Mouse (Mus musculus) forebrain, embryonic 12.5 days (tissue): ENCODE measurements around the gene Tbc1d1. TPM values are rescaled to one million over a fixed set of nuclear protein-coding genes. Genes with fewer than 3 reads are reported as not detected.

Source experiments
- ATAC-seq: fragments of 200-750 bp; cut with Nextera tagmentation; 2 replicates; pipeline ENCODE4 v1.8.0; 2017; ENCODE audit warnings: moderate TSS enrichment; ENCODE audit not compliant: low FRiP score
- H3K27ac ChIP-seq: fragments of 300-500 bp; sonication (generic); 2 replicates; pipeline ENCODE4 v1.5.1; 2016; ENCODE audit warnings: mild to moderate bottlenecking
- H3K27me3 ChIP-seq: fragments of 300-500 bp; sonication (generic); 2 replicates; pipeline ENCODE4 v1.6.1; 2016; ENCODE audit warnings: mild to moderate bottlenecking
- H3K36me3 ChIP-seq: fragments of 300-500 bp; sonication (generic); replicated peaks from 2 replicates; pipeline ENCODE4 v1.6.1; 2016; ENCODE audit warnings: mild to moderate bottlenecking
- H3K4me1 ChIP-seq: fragments of 300-500 bp; sonication (generic); 2 replicates; pipeline ENCODE4 v1.6.1; 2016
- H3K4me2 ChIP-seq: fragments of 300-500 bp; sonication (generic); 2 replicates; pipeline ENCODE4 v1.6.1; 2016; ENCODE audit warnings: mild to moderate bottlenecking, moderate library complexity
- H3K4me3 ChIP-seq: fragments of 300-500 bp; sonication (generic); replicated peaks from 2 replicates; pipeline ENCODE4 v1.5.1; 2016; ENCODE audit warnings: mild to moderate bottlenecking
- H3K9ac ChIP-seq: fragments of 300-500 bp; sonication (generic); 2 replicates; pipeline ENCODE4 v1.6.1; 2016; ENCODE audit warnings: mild to moderate bottlenecking
- H3K9me3 ChIP-seq: fragments of 300-500 bp; sonication (generic); 2 replicates; pipeline ENCODE4 v1.6.1; 2016
- WGBS: fragments of 180-500 bp; shearing (Covaris S2); methylation state at CpG from one replicate; pipeline ENCODE4 v1.1.7; 2016; 5-methylcytosine and 5-hydroxymethylcytosine counted together
- polyA plus RNA-seq: library from polyadenylated mRNA; unstranded; fragments of >200 nt; fragmentation: Nextera tagmentation; extraction: Ambion mirVana; gene quantifications from 2 replicates; pipeline ENCODE4 v1.2.1, GENCODE M21; 2016

Tbc1d1 gene
- polyA plus RNA-seq, 1 experiment from 2014 or later, result 25.3 TPM

- Histone ChIP-seq H3K4me1 (peaks cover 24% of the 10 kb centered on the region; the same call in 1 of the 2 replicates), H3K9ac (no peak overlapping the region), H3K9me3 (no peaks in the 10 kb centered on the region), H3K36me3 (no peaks in the 10 kb centered on the region), H3K27ac (no peak overlapping the region), H3K4me3 (no peak overlapping the region), H3K27me3 (no peaks in the 10 kb centered on the region; the same call in 1 of the 2 replicates), H3K4me2 (no peak overlapping the region)
- 86% methylated on average over 5 of the region's 5 CpGs for WGBS
- ATAC-seq, result no peak
Measured at GRCm38 (mm10) chr5:64379829-64380228, 223.7 kb downstream of the Tbc1d1 start.

- Histone ChIP-seq H3K9ac (no peak overlapping the region), H3K4me1 (peaks cover 20% of the 10 kb centered on the region; the same call in 1 of the 2 replicates), H3K27me3 (no peaks in the 10 kb centered on the region; the same call in 1 of the 2 replicates), H3K27ac (no peak overlapping the region), H3K4me2 (no peak overlapping the region), H3K36me3 (no peaks in the 10 kb centered on the region), H3K4me3 (no peak overlapping the region), H3K9me3 (no peaks in the 10 kb centered on the region)
- WGBS, result 63% methylated on average over 11 of the region's 11 CpGs
- ATAC-seq, result 0 out of 2 replicates have a peak, but pooled peaks have one; percentile 25
Measured at GRCm38 (mm10) chr5:64380698-64381375, 224.7 kb downstream of the Tbc1d1 start.

DNA sequence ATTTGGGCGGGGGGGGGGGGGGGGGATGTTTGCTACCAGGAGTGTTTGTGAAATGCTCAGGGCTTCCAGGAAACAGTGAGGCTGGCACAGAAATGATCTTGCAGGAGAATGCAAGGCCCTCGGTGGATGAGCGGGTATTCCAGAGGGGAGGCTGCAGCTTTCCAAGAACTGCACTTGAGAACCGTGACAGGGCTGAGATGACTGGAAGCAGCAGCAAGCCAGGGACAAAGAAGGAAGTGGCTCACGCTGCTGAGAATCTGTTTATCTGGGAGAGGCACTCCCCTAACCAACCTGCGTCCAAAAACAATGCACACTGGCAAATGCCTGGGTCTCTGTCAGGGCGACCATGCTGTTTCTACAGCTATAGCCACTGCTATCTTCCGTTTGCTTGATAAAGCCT is 225.4 kb downstream of the Tbc1d1 start:
- Histone ChIP-seq H3K9me3 (no peaks in the 10 kb centered on the region), H3K4me3 (no peak overlapping the region), H3K27me3 (no peaks in the 10 kb centered on the region), H3K9ac (no peak overlapping the region), H3K27ac (0 out of 2 replicates have a peak overlapping the region, but pooled peaks have one; percentile 14), H3K36me3 (no peaks in the 10 kb centered on the region), H3K4me1 (peaks cover 20% of the 10 kb centered on the region; the same call in 1 of the 2 replicates), H3K4me2 (no peak overlapping the region)
- 34% methylated on average over 8 of the region's 8 CpGs for WGBS
- no peak for ATAC-seq

DNA sequence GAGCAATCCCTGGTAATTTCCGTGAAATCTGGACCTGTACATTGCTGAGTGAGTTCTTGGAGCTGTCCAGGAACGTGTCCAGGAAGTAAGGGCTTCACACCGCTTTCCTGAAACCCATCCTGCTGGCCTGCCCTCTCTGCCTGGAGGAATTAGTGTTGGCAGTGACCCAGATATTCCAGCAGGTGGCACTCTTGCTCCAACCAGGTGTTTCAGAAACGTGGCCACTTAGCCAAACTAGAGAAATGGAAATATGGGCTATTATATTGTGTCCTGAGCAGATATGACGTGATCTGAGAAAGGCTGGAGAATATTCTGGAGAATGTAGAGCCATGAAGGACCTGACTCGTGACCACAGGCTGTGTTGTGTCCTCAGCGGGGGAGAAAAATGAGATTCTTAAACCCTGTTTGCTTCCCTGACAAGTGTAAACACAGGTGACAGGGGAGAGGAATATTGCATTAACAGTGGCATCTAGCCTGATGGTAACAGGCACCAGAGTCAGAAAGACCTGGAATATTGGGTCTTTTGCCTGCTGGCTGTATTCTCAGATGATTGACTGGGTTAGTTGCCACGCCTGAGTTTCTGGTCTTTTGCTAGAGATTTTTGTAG is 226.4 kb downstream of the Tbc1d1 start:
- WGBS, result 21% methylated on average over 8 of the region's 8 CpGs
- no peak overlapping the region for H3K4me2 ChIP-seq
- no peak overlapping the region for H3K9ac ChIP-seq
- H3K36me3 ChIP-seq, result no peaks in the 10 kb centered on the region
- H3K4me1 ChIP-seq, result peaks cover 20% of the 10 kb centered on the region; the same call in 1 of the 2 replicates
- H3K4me3 ChIP-seq, result no peak overlapping the region
- peak; percentile 79 for ATAC-seq
- H3K27ac ChIP-seq, result no peak overlapping the region
- no peaks in the 10 kb centered on the region for H3K27me3 ChIP-seq
- no peaks in the 10 kb centered on the region for H3K9me3 ChIP-seq

- no peak overlapping the region for H3K4me2 ChIP-seq
- WGBS, result 54% methylated on average over 4 of the region's 4 CpGs
- no peak overlapping the region for H3K27ac ChIP-seq
- no peaks in the 10 kb centered on the region for H3K36me3 ChIP-seq
- H3K4me3 ChIP-seq, result no peak overlapping the region
- H3K9me3 ChIP-seq, result no peaks in the 10 kb centered on the region
- no peak overlapping the region for H3K9ac ChIP-seq
- peaks cover 15% of the 10 kb centered on the region; the same call in 1 of the 2 replicates for H3K4me1 ChIP-seq
- ATAC-seq, result no peak
- H3K27me3 ChIP-seq, result no peaks in the 10 kb centered on the region
Measured at GRCm38 (mm10) chr5:64383215-64383614, 227.1 kb downstream of the Tbc1d1 start.

DNA sequence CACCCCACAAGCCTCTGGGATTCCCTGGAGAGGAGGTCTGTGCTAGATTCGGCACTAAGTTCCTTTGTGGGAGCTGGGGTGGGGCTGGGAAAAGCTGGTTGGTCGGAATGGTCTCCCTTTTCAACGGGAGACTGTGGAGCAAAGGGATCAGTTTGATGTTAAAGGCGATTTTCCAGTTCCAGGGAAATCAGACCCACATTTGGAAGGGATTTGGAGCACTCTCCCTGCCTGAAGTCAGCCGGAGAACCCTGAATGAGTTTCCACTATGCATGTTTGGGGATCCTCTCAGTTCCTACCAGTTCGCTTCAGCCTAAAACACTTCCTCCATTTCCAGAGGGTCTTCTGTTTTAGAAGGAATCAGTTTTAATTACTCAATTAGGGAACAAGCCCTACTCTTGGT is 228.4 kb downstream of the Tbc1d1 start:
- Histone ChIP-seq H3K27me3 (no peaks in the 10 kb centered on the region), H3K27ac (no peak overlapping the region), H3K36me3 (no peaks in the 10 kb centered on the region), H3K4me1 (peaks cover 25% of the 10 kb centered on the region), H3K4me3 (no peak overlapping the region), H3K9ac (no peak overlapping the region), H3K4me2 (no peak overlapping the region), H3K9me3 (no peaks in the 10 kb centered on the region)
- 79% methylated on average over 6 of the region's 6 CpGs for WGBS
- ATAC-seq, result no peak

DNA sequence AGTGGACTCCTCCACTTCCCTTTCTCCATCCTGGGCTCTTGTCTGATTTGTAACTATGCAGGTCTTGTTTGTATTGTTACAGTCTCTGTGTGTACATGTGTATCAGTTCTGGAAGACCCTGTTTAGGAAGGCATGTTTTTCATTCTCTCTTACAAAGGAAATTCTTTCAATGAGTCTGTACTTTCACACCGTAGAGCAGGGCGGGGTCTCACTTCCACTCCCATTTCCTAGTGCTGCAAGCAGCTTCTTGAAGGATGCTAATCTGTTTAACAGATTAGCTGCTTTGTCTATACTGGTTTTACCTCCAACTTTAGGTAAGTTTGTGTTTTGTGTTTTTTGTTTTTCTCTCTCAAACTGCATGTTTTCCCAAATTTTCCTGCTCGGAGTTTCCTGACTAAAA is 230.9 kb downstream of the Tbc1d1 start:
- ATAC-seq, result no peak
- peaks cover 26% of the 10 kb centered on the region for H3K4me1 ChIP-seq

DNA sequence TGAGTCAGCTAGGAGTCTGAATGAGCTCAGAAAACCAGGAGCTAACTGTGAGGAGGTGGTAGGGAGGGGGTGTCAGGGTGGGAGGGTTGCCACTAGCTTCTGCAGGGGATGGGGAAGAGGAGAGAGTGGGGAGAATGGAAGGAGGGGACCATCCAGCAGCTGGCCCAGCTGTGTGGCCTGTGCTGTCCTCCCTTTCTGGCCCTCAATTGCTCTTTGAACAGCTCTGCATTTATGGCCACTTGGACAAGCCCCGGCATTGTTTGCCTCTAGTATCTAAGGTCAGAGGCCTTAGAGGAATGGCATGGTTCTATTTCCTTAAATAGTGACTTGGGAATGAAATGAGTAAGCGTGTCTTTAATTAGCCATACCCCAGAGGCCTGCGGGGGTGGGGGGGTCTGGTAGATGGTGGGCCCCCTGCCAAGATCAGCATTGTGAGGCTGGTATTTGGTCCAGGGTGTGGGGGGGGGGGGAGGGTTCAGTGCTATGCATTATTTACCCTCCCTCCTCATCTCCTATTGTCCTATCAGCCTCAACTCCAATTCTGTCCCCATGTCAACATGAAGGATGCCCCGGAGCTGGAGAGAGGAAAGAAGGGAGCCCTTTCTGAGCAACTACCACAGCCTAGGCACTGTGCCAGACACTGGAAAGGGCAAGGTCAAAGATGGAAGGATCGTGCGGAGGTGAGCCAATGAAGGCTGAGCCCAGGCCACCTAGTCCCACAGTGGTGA is 233.3 kb downstream of the Tbc1d1 start:
- H3K36me3 ChIP-seq, result no peaks in the 10 kb centered on the region
- H3K9me3 ChIP-seq, result no peaks in the 10 kb centered on the region
- H3K27ac ChIP-seq, result peak overlapping the region; percentile 62; the same call in 1 of the 2 replicates
- ATAC-seq, result peak; percentile 64
- no peak overlapping the region for H3K4me2 ChIP-seq
- no peak overlapping the region for H3K4me3 ChIP-seq
- H3K27me3 ChIP-seq, result no peaks in the 10 kb centered on the region
- WGBS, result 17% methylated on average over 6 of the region's 6 CpGs
- H3K4me1 ChIP-seq, result peaks cover 19% of the 10 kb centered on the region
- H3K9ac ChIP-seq, result no peak overlapping the region

More for the DNA sequence above, 230.9 kb downstream of the Tbc1d1 start:
- H3K36me3 ChIP-seq, result no peaks in the 10 kb centered on the region
- H3K9ac ChIP-seq, result no peak overlapping the region
- 78% methylated on average over 3 of the region's 3 CpGs for WGBS
- H3K27me3 ChIP-seq, result no peaks in the 10 kb centered on the region
- H3K4me3 ChIP-seq, result no peak overlapping the region
- no peak overlapping the region for H3K27ac ChIP-seq
- no peak overlapping the region for H3K4me2 ChIP-seq
- H3K9me3 ChIP-seq, result no peaks in the 10 kb centered on the region

GRCm38 (mm10) chr5:64391346-64391745 is 235.2 kb downstream of the Tbc1d1 start:
- 68% methylated on average over 4 of the region's 4 CpGs for WGBS
- Histone ChIP-seq H3K27me3 (no peaks in the 10 kb centered on the region), H3K9me3 (no peaks in the 10 kb centered on the region), H3K27ac (no peak overlapping the region), H3K36me3 (no peaks in the 10 kb centered on the region), H3K9ac (no peak overlapping the region), H3K4me2 (no peak overlapping the region), H3K4me1 (peaks cover 19% of the 10 kb centered on the region), H3K4me3 (no peak overlapping the region)
- ATAC-seq, result no peak

DNA sequence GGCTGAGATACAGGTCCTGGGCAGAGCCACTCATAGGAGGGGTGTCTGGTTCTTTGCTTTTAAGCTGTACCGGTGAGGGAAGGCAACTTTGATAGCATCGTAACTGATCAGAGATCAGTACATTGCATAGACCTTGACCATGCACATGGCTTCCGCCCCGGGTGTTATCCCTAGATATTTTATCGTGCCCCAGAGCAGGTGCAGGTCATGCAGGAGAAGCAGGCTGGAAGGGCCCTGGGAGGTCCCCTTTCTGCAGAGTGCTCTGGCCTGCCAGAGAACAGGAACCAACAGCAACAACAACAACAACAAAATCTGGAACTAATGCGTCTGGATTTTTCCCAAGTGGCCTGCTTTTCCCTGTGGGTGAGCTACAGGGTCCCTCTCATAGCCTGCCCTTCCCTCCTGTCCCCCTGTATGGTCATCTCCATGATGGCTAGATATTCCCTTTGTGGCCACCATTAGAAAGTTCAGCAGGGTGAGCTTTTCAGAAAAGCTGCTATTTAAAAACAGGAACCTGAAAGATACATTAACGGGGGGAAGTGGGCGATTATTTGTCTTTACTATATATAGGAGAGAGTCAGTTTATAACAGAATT is 236.4 kb downstream of the Tbc1d1 start:
- Histone ChIP-seq H3K9me3 (no peaks in the 10 kb centered on the region), H3K27me3 (no peaks in the 10 kb centered on the region), H3K4me1 (peaks cover 19% of the 10 kb centered on the region), H3K4me2 (no peak overlapping the region), H3K27ac (no peak overlapping the region), H3K36me3 (no peaks in the 10 kb centered on the region), H3K4me3 (no peak overlapping the region), H3K9ac (no peak overlapping the region)
- no peak for ATAC-seq
- WGBS, result 98% methylated on average over 8 of the region's 8 CpGs

DNA sequence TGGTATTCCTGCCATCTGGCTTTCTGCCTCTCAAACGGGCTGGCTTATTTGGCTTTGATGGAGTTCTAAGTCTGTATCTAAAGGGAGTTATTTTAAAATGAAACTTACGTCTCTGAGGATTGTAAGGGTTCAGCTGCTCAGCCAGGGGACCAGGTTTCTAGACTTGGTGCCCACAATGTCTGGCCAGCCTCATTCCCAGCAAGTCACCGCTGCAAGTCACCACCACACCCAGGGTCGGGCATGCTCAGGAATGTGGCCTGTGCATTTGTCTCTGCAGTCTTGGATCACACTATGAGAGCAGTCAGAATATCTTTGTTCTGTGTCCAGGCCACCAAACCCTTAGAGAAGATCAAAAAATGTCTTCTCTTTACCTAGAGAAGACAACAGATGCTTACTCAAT is 237.4 kb downstream of the Tbc1d1 start:
- H3K27me3 ChIP-seq, result no peaks in the 10 kb centered on the region
- H3K36me3 ChIP-seq, result no peaks in the 10 kb centered on the region
- H3K9ac ChIP-seq, result no peak overlapping the region
- H3K27ac ChIP-seq, result no peak overlapping the region
- no peak for ATAC-seq
- 89% methylated on average over 4 of the region's 4 CpGs for WGBS
- no peak overlapping the region for H3K4me3 ChIP-seq
- no peak overlapping the region for H3K4me2 ChIP-seq
- peaks cover 17% of the 10 kb centered on the region for H3K4me1 ChIP-seq
- H3K9me3 ChIP-seq, result no peaks in the 10 kb centered on the region

DNA sequence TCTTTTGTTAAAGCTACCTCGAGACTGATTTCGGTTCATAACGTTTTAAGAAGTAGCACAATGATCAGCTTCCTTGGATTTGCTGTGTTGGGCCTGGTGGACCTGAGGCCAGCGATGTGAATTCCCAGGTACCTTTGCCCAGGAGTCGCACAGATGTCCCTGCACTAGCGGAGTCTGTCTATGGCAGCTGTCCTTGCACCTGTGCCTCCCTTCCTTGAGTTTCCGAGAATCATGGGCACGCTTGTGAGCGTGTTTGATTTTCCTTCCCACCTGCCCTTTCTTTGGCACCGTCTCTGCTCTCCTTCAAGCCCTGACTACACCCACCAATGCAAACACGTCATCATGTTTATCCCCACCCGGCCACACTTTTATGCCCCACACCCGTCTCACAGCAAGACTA is 242.1 kb downstream of the Tbc1d1 start:
- Histone ChIP-seq H3K36me3 (no peaks in the 10 kb centered on the region), H3K9me3 (no peaks in the 10 kb centered on the region), H3K4me1 (no peaks in the 10 kb centered on the region), H3K4me3 (no peak overlapping the region), H3K27me3 (no peaks in the 10 kb centered on the region), H3K4me2 (no peak overlapping the region), H3K9ac (no peak overlapping the region), H3K27ac (no peak overlapping the region)
- WGBS, result 85% methylated on average over 13 of the region's 13 CpGs
- no peak for ATAC-seq
